Mouse (Mus musculus): ENCODE results near the gene Peg10. TPM values are rescaled to one million over a fixed set of nuclear protein-coding genes. Genes with fewer than 3 reads are reported as not detected.

The Peg10 gene
- total and polyA plus RNA-seq, 3 experiments = not detected

GRCm38 (mm10) chr6:4708971-4709370 is 38.1 kb upstream of the Peg10 start:
- no peak overlapping the region for H3K27ac ChIP-seq (ENCODE audit: insufficient read depth, low read depth)
- H3K4me1 ChIP-seq (ENCODE audit: control insufficient read depth in 1 of 2, insufficient read depth in 2 of 2) = peaks cover under 1 to 27% of the 10 kb centered on the region in 2 experiments; a peak in 2 of 4 replicates
- no peak overlapping the region for H3K9ac ChIP-seq (ENCODE audit: insufficient read depth, low read depth)
- in situ Hi-C loops (cut with MboI; ENCODE audit: low pct_ligation_motif_present, low pct_unique_long_range_greater_than_20kb, low sequenced_read_pairs) = no loop called here
- DNase-seq (ENCODE audit: extremely low read depth) = peak; percentile 85
- H3K36me3 ChIP-seq (replicated peaks in 1 of 2; ENCODE audit: control insufficient read depth in 1 of 2, insufficient read depth in 1 of 2, low read length in 1 of 2) = no peaks in the 10 kb centered on the region
- no peaks in the 10 kb centered on the region for H3K79me2 ChIP-seq (replicated peaks; ENCODE audit: control insufficient read depth, extremely low read depth, insufficient read depth, poor library complexity, severe bottlenecking)
- dilution Hi-C loops (cut with MboI; ENCODE audit: extremely low pct_ligation_motif_present, extremely low pct_unique_long_range_greater_than_20kb, low sequenced_read_pairs) = no loop called here
- no peaks in the 10 kb centered on the region for H3K9me3 ChIP-seq (replicated peaks; ENCODE audit: low read length)
- H3K4me2 ChIP-seq (ENCODE audit: insufficient read depth, low read depth, poor library complexity, severe bottlenecking) = 0 out of 2 replicates have a peak overlapping the region, but pooled peaks have one; percentile 4
- H3K27me3 ChIP-seq (replicated peaks) = no peaks in the 10 kb centered on the region
- H3K4me3 ChIP-seq (replicated peaks in 1 of 3; ENCODE audit: low read depth in 2 of 3, low read length in 2 of 3, poor library complexity in 1 of 3) = no peak overlapping the region
- TF ChIP-seq POLR2AphosphoS2 (IDR thresholded peaks at IDR 0.05; ENCODE audit: low read depth, low read length) = no peak
- TF ChIP-seq MAX (IDR thresholded peaks at IDR 0.05; ENCODE audit: low read length) = no peak; the same call in 1 of the 2 replicates
- TF ChIP-seq PAX5 (IDR thresholded peaks at IDR 0.05; ENCODE audit: low read length) = no peak
- 0 out of 2 replicates have a peak, but pooled peaks have one; percentile 45 for TF ChIP-seq UBTF (IDR thresholded peaks at IDR 0.05; ENCODE audit: low read depth, low read length)
- TF ChIP-seq ZNF384 (IDR thresholded peaks at IDR 0.05; ENCODE audit: low read depth, low read length) = no peak
- peak; percentile 60; the same call in 1 of the 2 replicates for TF ChIP-seq HCFC1 (IDR thresholded peaks at IDR 0.05; ENCODE audit: low read depth, low read length)
- TF ChIP-seq MXI1 (IDR thresholded peaks at IDR 0.05; ENCODE audit: low read depth, low read length) = no peak
- TF ChIP-seq MYC (IDR thresholded peaks at IDR 0.05; ENCODE audit: low read depth, low read length) = no peak
- no peak for TF ChIP-seq SIN3A (IDR thresholded peaks at IDR 0.05; ENCODE audit: low read length)
- no peak for TF ChIP-seq ZKSCAN1 (IDR thresholded peaks at IDR 0.05; ENCODE audit: borderline replicate concordance, low read depth, low read length)
- TF ChIP-seq RAD21 (IDR thresholded peaks at IDR 0.05; ENCODE audit: low read depth, low read length) = peak; percentile 27
- TF ChIP-seq USF1 (IDR thresholded peaks at IDR 0.05; ENCODE audit: low read depth, low read length) = no peak
- no peak for TF ChIP-seq KAT2A (IDR thresholded peaks at IDR 0.05; ENCODE audit: insufficient replicate concordance, low read length)
- 0 out of 4 replicates have a peak, but pooled peaks of 1 of the 2 experiments have one; percentile 13 for TF ChIP-seq CTCF (conservative IDR thresholded peaks at IDR 0.05 in 1 of 2, IDR thresholded peaks at IDR 0.05 in 1 of 2; ENCODE audit: low read depth in 2 of 2, low read length in 2 of 2)
- TF ChIP-seq ELF1 (IDR thresholded peaks at IDR 0.05; ENCODE audit: low read depth, low read length) = no peak
- no peak for TF ChIP-seq POLR2A (IDR thresholded peaks at IDR 0.05; ENCODE audit: low read depth, low read length)
- TF ChIP-seq JUND (conservative IDR thresholded peaks at IDR 0.05; ENCODE audit: low read depth, low read length) = no peak
- no peak for TF ChIP-seq USF2 (conservative IDR thresholded peaks at IDR 0.05; ENCODE audit: low read depth, low read length)
- no peak for TF ChIP-seq E2F4 (IDR thresholded peaks at IDR 0.05; ENCODE audit: insufficient replicate concordance, low read depth, low read length)
- no peak for TF ChIP-seq CHD1 (IDR thresholded peaks at IDR 0.05; ENCODE audit: low read depth, low read length)
- no peak for TF ChIP-seq MAFK (IDR thresholded peaks at IDR 0.05; ENCODE audit: insufficient replicate concordance, low read length)
- TF ChIP-seq MEF2A (IDR thresholded peaks at IDR 0.05; ENCODE audit: borderline replicate concordance, low read depth, low read length) = peak; percentile 98
- TF ChIP-seq RCOR1 (conservative IDR thresholded peaks at IDR 0.05; ENCODE audit: low read depth, low read length) = 0 out of 2 replicates have a peak, but pooled peaks have one; percentile 29
- no peak for TF ChIP-seq NELFE (IDR thresholded peaks at IDR 0.05; ENCODE audit: low read depth, low read length)
- no peak for TF ChIP-seq TCF12 (IDR thresholded peaks at IDR 0.05; ENCODE audit: low read depth, low read length)
- TF ChIP-seq MAZ (IDR thresholded peaks at IDR 0.05; ENCODE audit: low read depth, low read length) = peak; percentile 38; the same call in 1 of the 2 replicates
- peak; percentile 74 for TF ChIP-seq EP300 (IDR thresholded peaks at IDR 0.05; ENCODE audit: low read length)
- TF ChIP-seq IRF4 (IDR thresholded peaks at IDR 0.05; ENCODE audit: low read depth, low read length) = peak; percentile 57; the same call in 1 of the 2 replicates
- no peak for TF ChIP-seq ZMIZ1 (IDR thresholded peaks at IDR 0.05; ENCODE audit: low read depth, low read length)
- TF ChIP-seq BHLHE40 (IDR thresholded peaks at IDR 0.05; ENCODE audit: low read depth, low read length) = peak; percentile 69
- TF ChIP-seq GABPA (IDR thresholded peaks at IDR 0.05; ENCODE audit: insufficient replicate concordance, low read depth, low read length) = no peak
- TF ChIP-seq SMC3 (IDR thresholded peaks at IDR 0.05; ENCODE audit: low read depth, low read length) = no peak
- TF ChIP-seq ETS1 (conservative IDR thresholded peaks at IDR 0.05; ENCODE audit: low read depth, low read length) = peak; percentile 77; the same call in 1 of the 2 replicates
- no peak for TF ChIP-seq NRF1 (IDR thresholded peaks at IDR 0.05; ENCODE audit: low read depth, low read length)
- peak; percentile 12; the same call in 1 of the 2 replicates for TF ChIP-seq JUN (IDR thresholded peaks at IDR 0.05; ENCODE audit: insufficient read depth, low read depth, low read length)
- no peak for TF ChIP-seq TBP (conservative IDR thresholded peaks at IDR 0.05; ENCODE audit: low read depth, low read length)
- TF ChIP-seq ZC3H11A (IDR thresholded peaks at IDR 0.05; ENCODE audit: low read depth, low read length) = no peak
- TF ChIP-seq CHD2 (IDR thresholded peaks at IDR 0.05; ENCODE audit: low read length) = peak; percentile 33; the same call in 1 of the 2 replicates
